Mouse (Mus musculus) CH12.LX (cell line): ENCODE results near the gene Lep. TPM values are rescaled to one million over a fixed set of nuclear protein-coding genes. Genes with fewer than 3 reads are reported as not detected.

Experiments used
- DNase-seq: peaks from one replicate; pipeline ENCODE4 v3.0.0-alpha.2; 2013; ENCODE audit errors: extremely low read depth
- H3K27ac ChIP-seq: 2 replicates; pipeline ENCODE4 v1.5.1; 2012; ENCODE audit warnings: low read depth, mild to moderate bottlenecking, control low read depth, moderate library complexity; ENCODE audit not compliant: insufficient read depth
- H3K27me3 ChIP-seq: replicated peaks from 2 replicates; pipeline ENCODE3; 2012; ENCODE audit warnings: inconsistent platforms
- H3K36me3 ChIP-seq, 2 experiments: replicated peaks in 1 of 2; 2 replicates each; pipeline versions ENCODE3 to v1.6.1; 2012; ENCODE audit warnings: inconsistent platforms in 1 of 2, low read length in 1 of 2, mild to moderate bottlenecking in 1 of 2, mixed read lengths in 1 of 2, moderate library complexity in 1 of 2; ENCODE audit not compliant: control insufficient read depth in 1 of 2, insufficient read depth in 1 of 2
- H3K4me1 ChIP-seq, 2 experiments: 2 replicates each; pipeline ENCODE4 v1.6.1; 2012; ENCODE audit warnings: inconsistent platforms in 1 of 2, moderate library complexity in 1 of 2; ENCODE audit not compliant: insufficient read depth in 2 of 2, control insufficient read depth in 1 of 2
- H3K4me2 ChIP-seq: 2 replicates; pipeline ENCODE4 v1.6.1; 2012; ENCODE audit warnings: low read depth, mild to moderate bottlenecking, control low read depth; ENCODE audit not compliant: poor library complexity, insufficient read depth, severe bottlenecking
- H3K4me3 ChIP-seq, 3 experiments: fragments of 150-350 bp in 1 of 3; sonication (generic) in 1 of 3; replicated peaks in 1 of 3; 2 replicates each; pipeline versions ENCODE3 to v1.5.1; 2011 to 2012; ENCODE audit warnings: low read depth in 2 of 3, low read length in 2 of 3, mild to moderate bottlenecking in 2 of 3, moderate library complexity in 2 of 3, control low read depth in 1 of 3, improper control_type of control experiment in 1 of 3, inconsistent platforms in 1 of 3, mixed read lengths in 1 of 3; ENCODE audit not compliant: poor library complexity in 1 of 3
- H3K79me2 ChIP-seq: replicated peaks from 2 replicates; pipeline ENCODE4 v1.6.1; 2012; ENCODE audit warnings: mild to moderate bottlenecking, moderate library complexity; ENCODE audit not compliant: control insufficient read depth, poor library complexity, insufficient read depth, severe bottlenecking; ENCODE audit errors: extremely low read depth
- H3K9ac ChIP-seq: 2 replicates; pipeline ENCODE4 v1.6.1; 2012; ENCODE audit warnings: low read depth, mild to moderate bottlenecking, control low read depth, moderate library complexity; ENCODE audit not compliant: insufficient read depth
- H3K9me3 ChIP-seq: replicated peaks from 2 replicates; pipeline ENCODE3; 2012; ENCODE audit warnings: low read length, inconsistent platforms, mixed read lengths
- CHD1 ChIP-seq: IDR thresholded peaks from 2 replicates; pipeline ENCODE4 v1.6.1; 2012; ENCODE audit warnings: low read depth, low read length, improper control_type of control experiment, inconsistent platforms
- ELF1 ChIP-seq: IDR thresholded peaks from 2 replicates; pipeline ENCODE4 v1.6.1; 2014; ENCODE audit warnings: low read depth, mild to moderate bottlenecking, inconsistent platforms, low read length, improper control_type of control experiment
- IRF4 ChIP-seq: IDR thresholded peaks from 2 replicates; pipeline ENCODE4 v1.6.1; 2014; ENCODE audit warnings: low read depth, mild to moderate bottlenecking, inconsistent platforms, low read length, improper control_type of control experiment
- JUN ChIP-seq: IDR thresholded peaks from 2 replicates; pipeline ENCODE4 v1.6.1; 2011; ENCODE audit warnings: low read depth, mild to moderate bottlenecking, low read length, improper control_type of control experiment, moderate library complexity; ENCODE audit not compliant: insufficient read depth
- NELFE ChIP-seq: IDR thresholded peaks from 2 replicates; pipeline ENCODE4 v1.6.1; 2011; ENCODE audit warnings: low read depth, low read length, improper control_type of control experiment
- NRF1 ChIP-seq: IDR thresholded peaks from 2 replicates; pipeline ENCODE4 v1.6.1; 2014; ENCODE audit warnings: low read depth, mild to moderate bottlenecking, inconsistent platforms, low read length, improper control_type of control experiment, moderate library complexity
- POLR2A ChIP-seq: IDR thresholded peaks from 2 replicates; pipeline ENCODE4 v1.6.1; 2011; ENCODE audit warnings: low read depth, mild to moderate bottlenecking, improper control_type of control experiment, low read length
- POLR2AphosphoS2 ChIP-seq: IDR thresholded peaks from 2 replicates; pipeline ENCODE4 v1.6.1; 2011; ENCODE audit warnings: low read depth, low read length, improper control_type of control experiment
- SIN3A ChIP-seq: IDR thresholded peaks from 2 replicates; pipeline ENCODE4 v1.6.1; 2012; ENCODE audit warnings: low read length, improper control_type of control experiment, inconsistent platforms
- UBTF ChIP-seq: IDR thresholded peaks from 2 replicates; pipeline ENCODE4 v1.6.1; 2012; ENCODE audit warnings: low read depth, mild to moderate bottlenecking, inconsistent platforms, low read length, improper control_type of control experiment, moderate library complexity
- dilution Hi-C: fragments of 300-500 bp; cut with MboI; formaldehyde crosslinking; loops from 2 replicates; pipeline ENCODE4 v1.14.3; 2020; ENCODE audit warnings: low sequenced_read_pairs; ENCODE audit not compliant: extremely low pct_unique_long_range_greater_than_20kb, extremely low pct_ligation_motif_present
- in situ Hi-C: fragments of 300-500 bp; cut with MboI; formaldehyde crosslinking; loops from 3 replicates; pipeline ENCODE4 v1.14.3; 2019; ENCODE audit warnings: low sequenced_read_pairs, low pct_ligation_motif_present, low pct_unique_long_range_greater_than_20kb, mixed read lengths
- polyA plus RNA-seq: library from polyadenylated mRNA; unstranded; fragments of >175 nt; gene quantifications from 2 replicates; pipeline ENCODE4 v1.2.1, GENCODE M21; 2012; ENCODE audit warnings: low read depth; ENCODE audit not compliant: insufficient read length
- total RNA-seq, 2 experiments: library from RNA; depleted of rRNA; stranded (reverse); fragments of 300-350 nt in 1 of 2; fragments of >200 nt in 1 of 2; gene quantifications; 2 replicates each; pipeline ENCODE4 v1.2.3; 2012 to 2014

The Lep gene
- total and polyA plus RNA-seq, 3 experiments: not detected

DNA sequence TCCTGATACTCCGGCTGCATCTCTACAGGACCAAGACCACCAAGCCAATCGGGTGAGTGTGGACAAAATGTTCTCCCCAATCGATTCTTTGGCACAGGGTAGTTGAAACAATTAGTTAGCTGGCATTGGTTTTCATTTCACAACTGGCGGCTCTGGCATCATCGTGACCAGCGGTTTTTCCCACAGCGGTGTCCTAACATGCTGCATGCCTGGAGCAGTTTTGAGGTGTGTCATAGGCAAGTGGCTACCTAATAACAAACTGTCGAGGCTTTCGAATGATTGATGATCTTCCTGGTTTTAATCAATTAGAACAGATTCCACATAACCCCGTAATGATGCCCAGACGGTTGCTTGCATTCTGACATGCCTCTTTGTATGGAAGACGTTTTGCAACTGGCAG, 27.6 kb upstream of the Lep start:
- TF ChIP-seq NRF1: no peak
- no peak for TF ChIP-seq JUN
- TF ChIP-seq IRF4: no peak
- no peak for TF ChIP-seq NELFE
- no peak for TF ChIP-seq CHD1
- Histone ChIP-seq H3K79me2 (no peaks in the 10 kb centered on the region), H3K4me2 (no peak overlapping the region), H3K27me3 (peaks cover 22% of the 10 kb centered on the region), H3K9ac (no peak overlapping the region), H3K9me3 (peaks cover 8% of the 10 kb centered on the region), H3K36me3 (no peaks in the 10 kb centered on the region), H3K4me1 (no peaks in the 10 kb centered on the region), H3K27ac (no peak overlapping the region), H3K4me3 (no peak overlapping the region)
- in situ Hi-C loops (no loop called here), dilution Hi-C loops (no loop called here)
- no peak for DNase-seq

DNA sequence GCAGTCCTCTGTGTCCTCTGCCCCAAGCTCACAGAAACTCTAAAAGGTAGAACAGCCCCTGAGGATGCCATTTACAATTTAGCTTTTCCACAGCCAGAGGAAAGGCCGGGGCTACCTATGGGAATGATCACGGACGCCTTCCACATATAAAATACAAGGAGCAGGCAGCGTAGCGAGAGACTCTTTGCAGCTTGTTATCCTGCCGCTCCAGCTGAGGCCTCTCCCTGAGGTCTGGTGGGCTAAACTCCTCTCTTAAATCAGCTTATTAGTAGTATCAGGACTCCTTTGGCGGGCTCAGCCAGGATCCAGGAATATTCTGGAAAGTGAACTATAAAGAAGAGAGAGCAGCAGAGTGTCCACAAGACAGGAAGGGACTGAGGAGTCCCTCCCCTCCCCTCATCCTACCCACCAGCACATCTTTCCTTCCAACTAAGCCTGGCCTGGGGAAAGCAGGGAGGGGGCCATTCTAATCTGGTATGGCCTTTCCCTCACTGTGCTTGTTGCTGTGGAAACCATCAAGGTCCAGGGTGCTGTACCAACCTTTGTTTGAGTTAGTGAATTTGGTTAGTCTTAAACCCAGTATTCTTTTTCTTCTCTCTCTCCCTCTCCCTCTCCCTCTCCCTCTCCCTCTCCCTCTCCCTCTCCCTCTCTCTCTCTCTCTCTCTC, 25.9 kb upstream of the Lep start:
- DNase-seq: no peak
- Histone ChIP-seq H3K36me3 (no peaks in the 10 kb centered on the region), H3K9me3 (peaks cover 8% of the 10 kb centered on the region), H3K79me2 (no peaks in the 10 kb centered on the region), H3K4me2 (no peak overlapping the region), H3K4me3 (no peak overlapping the region), H3K4me1 (no peaks in the 10 kb centered on the region), H3K27ac (no peak overlapping the region), H3K9ac (no peak overlapping the region), H3K27me3 (peaks cover 20% of the 10 kb centered on the region)
- in situ Hi-C loops (no loop called here), dilution Hi-C loops (no loop called here)
- TF ChIP-seq NRF1 (no peak), SIN3A (no peak), POLR2A (no peak)

- TF ChIP-seq SIN3A (no peak), POLR2AphosphoS2 (no peak), NELFE (no peak), ELF1 (no peak), UBTF (no peak)
- Histone ChIP-seq H3K27ac (no peak overlapping the region), H3K4me2 (no peak overlapping the region), H3K27me3 (peaks cover 23% of the 10 kb centered on the region), H3K4me1 (no peaks in the 10 kb centered on the region), H3K9me3 (no peaks in the 10 kb centered on the region), H3K9ac (no peak overlapping the region), H3K36me3 (no peaks in the 10 kb centered on the region), H3K4me3 (no peak overlapping the region), H3K79me2 (no peaks in the 10 kb centered on the region)
- no peak for DNase-seq
- dilution Hi-C loops: no loop called here
- in situ Hi-C loops: no loop called here
Measured at GRCm38 (mm10) chr6:29036698-29037097, 23.3 kb upstream of the Lep start.
